Mouse (Mus musculus): ENCODE results near the gene Ank.

- TF ChIP-seq ZNF384 (IDR thresholded peaks at IDR 0.05; ENCODE audit: low read depth, low read length) (no peak), MAFK (IDR thresholded peaks at IDR 0.05; ENCODE audit: insufficient read depth, low read depth, low read length) (no peak)
Measured at GRCm38 (mm10) chr15:27421531-27421930, 44.9 kb upstream of the Ank start.

Measured in ES-E14 (cell line).